Mouse (Mus musculus): Measurements from ENCODE around the gene Zfp629. TPM values are rescaled to one million over a fixed set of nuclear protein-coding genes. Genes with fewer than 3 reads are reported as not detected.
A peak's percentile ranks its signal among the peaks of the same experiment; 100 is the strongest.
"Not testable (repeated sequence)": the region's sequence is repeated elsewhere in the genome, so short reads cannot be mapped to it uniquely, and the experiment has no call there.

Zfp629 gene
- polyA plus RNA-seq, 1 experiment = 6.0 TPM

DNA sequence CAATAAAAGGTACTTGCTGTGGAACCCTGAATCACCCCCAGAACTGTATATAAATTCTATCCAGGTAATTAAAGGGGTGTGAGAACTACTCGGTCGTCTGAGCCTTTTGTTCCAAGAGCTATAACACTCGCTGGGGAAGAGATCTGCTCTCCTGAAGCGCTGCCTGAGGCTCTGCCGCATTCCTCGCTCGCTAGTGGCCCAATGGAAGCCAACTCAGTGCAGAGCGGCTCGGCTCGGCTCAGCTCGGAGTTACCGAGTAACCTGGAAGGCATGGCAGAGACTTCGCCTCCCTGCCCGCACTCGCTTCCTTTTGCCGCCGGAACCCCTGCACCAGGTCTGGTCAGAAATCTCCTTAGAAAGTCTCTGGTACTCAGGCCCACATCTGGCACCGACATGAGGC lies 36.5 kb upstream of the Zfp629 start:
- no peaks in the 10 kb centered on the region for H3K36me3 ChIP-seq (ENCODE audit: control insufficient read depth, insufficient read depth, low read length, poor library complexity, severe bottlenecking)
- TF ChIP-seq CTCF (IDR thresholded peaks at IDR 0.05; ENCODE audit: low read depth, low read length) = no peak
- TF ChIP-seq EP300 (IDR thresholded peaks at IDR 0.05; ENCODE audit: insufficient read depth, low read depth, low read length) = no peak
- no peak for TF ChIP-seq POLR2A (IDR thresholded peaks at IDR 0.05; ENCODE audit: insufficient read depth, low read length)
- no peaks in the 10 kb centered on the region for H3K9me3 ChIP-seq (replicated peaks; ENCODE audit: control insufficient read depth, insufficient read depth, low read length, poor library complexity, severe bottlenecking)
- no peaks in the 10 kb centered on the region for H3K27me3 ChIP-seq (ENCODE audit: control insufficient read depth, insufficient read depth, low read length, poor library complexity, severe bottlenecking)
- no peak overlapping the region for H3K27ac ChIP-seq (ENCODE audit: insufficient read depth, low read length)
- H3K9ac ChIP-seq (ENCODE audit: low read depth, poor library complexity, severe bottlenecking) = peak overlapping the region; percentile 56
- H3K4me1 ChIP-seq (ENCODE audit: control insufficient read depth, insufficient read depth, low read length) = peaks cover 2% of the 10 kb centered on the region
- peak overlapping the region; percentile 44 for H3K4me3 ChIP-seq (ENCODE audit: low read depth, low read length)

- H3K9me3 ChIP-seq (replicated peaks; ENCODE audit: control insufficient read depth, insufficient read depth, low read length, poor library complexity, severe bottlenecking) = no peaks in the 10 kb centered on the region
- no peak overlapping the region for H3K27ac ChIP-seq (ENCODE audit: insufficient read depth, low read length)
- no peaks in the 10 kb centered on the region for H3K27me3 ChIP-seq (ENCODE audit: control insufficient read depth, insufficient read depth, low read length, poor library complexity, severe bottlenecking)
- no peaks in the 10 kb centered on the region for H3K36me3 ChIP-seq (ENCODE audit: control insufficient read depth, insufficient read depth, low read length, poor library complexity, severe bottlenecking)
- TF ChIP-seq EP300 (IDR thresholded peaks at IDR 0.05; ENCODE audit: insufficient read depth, low read depth, low read length) (no peak), POLR2A (IDR thresholded peaks at IDR 0.05; ENCODE audit: insufficient read depth, low read length) (no peak), CTCF (IDR thresholded peaks at IDR 0.05; ENCODE audit: low read depth, low read length) (no peak)
- peaks cover 2% of the 10 kb centered on the region for H3K4me1 ChIP-seq (ENCODE audit: control insufficient read depth, insufficient read depth, low read length)
- H3K9ac ChIP-seq (ENCODE audit: low read depth, poor library complexity, severe bottlenecking) = peak overlapping the region; percentile 56
- no peak overlapping the region for H3K4me3 ChIP-seq (ENCODE audit: low read depth, low read length)
Measured at GRCm38 (mm10) chr7:127651624-127652023, 36.0 kb upstream of the Zfp629 start.

DNA sequence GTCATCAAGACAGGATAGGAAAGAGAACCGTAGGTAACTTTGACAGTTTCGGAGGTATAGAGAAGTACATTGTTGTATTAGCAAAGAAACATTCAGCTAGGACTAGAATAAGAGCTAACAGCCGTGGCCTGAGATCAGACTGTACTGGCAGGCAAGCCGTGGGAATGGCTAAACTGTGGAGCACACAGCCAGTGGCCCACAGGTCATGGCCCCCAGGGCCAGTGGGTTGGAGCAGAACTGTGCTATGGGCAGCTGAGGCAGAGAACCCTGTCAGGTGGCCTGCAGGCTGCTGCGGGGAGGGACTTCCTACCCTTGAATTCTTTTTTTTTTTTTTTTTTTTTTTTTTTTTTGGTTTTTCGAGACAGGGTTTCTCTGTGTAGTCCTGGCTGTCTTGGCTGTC lies 33.6 kb upstream of the Zfp629 start:
- no peak for TF ChIP-seq POLR2A (IDR thresholded peaks at IDR 0.05; ENCODE audit: insufficient read depth, low read length)
- Histone ChIP-seq H3K9me3 (replicated peaks; ENCODE audit: control insufficient read depth, insufficient read depth, low read length, poor library complexity, severe bottlenecking) (no peaks in the 10 kb centered on the region), H3K4me1 (ENCODE audit: control insufficient read depth, insufficient read depth, low read length) (peaks cover 4% of the 10 kb centered on the region), H3K27me3 (ENCODE audit: control insufficient read depth, insufficient read depth, low read length, poor library complexity, severe bottlenecking) (no peaks in the 10 kb centered on the region), H3K9ac (ENCODE audit: low read depth, poor library complexity, severe bottlenecking) (no peak overlapping the region), H3K27ac (ENCODE audit: insufficient read depth, low read length) (no peak overlapping the region), H3K4me3 (ENCODE audit: low read depth, low read length) (no peak overlapping the region), H3K36me3 (ENCODE audit: control insufficient read depth, insufficient read depth, low read length, poor library complexity, severe bottlenecking) (no peaks in the 10 kb centered on the region)

GRCm38 (mm10) chr7:127648516-127649201 lies 33.1 kb upstream of the Zfp629 start:
- Histone ChIP-seq H3K27ac (ENCODE audit: insufficient read depth, low read length) (no peak overlapping the region), H3K27me3 (ENCODE audit: control insufficient read depth, insufficient read depth, low read length, poor library complexity, severe bottlenecking) (no peaks in the 10 kb centered on the region), H3K4me3 (ENCODE audit: low read depth, low read length) (no peak overlapping the region), H3K9ac (ENCODE audit: low read depth, poor library complexity, severe bottlenecking) (no peak overlapping the region), H3K9me3 (replicated peaks; ENCODE audit: control insufficient read depth, insufficient read depth, low read length, poor library complexity, severe bottlenecking) (no peaks in the 10 kb centered on the region), H3K4me1 (ENCODE audit: control insufficient read depth, insufficient read depth, low read length) (peaks cover 4% of the 10 kb centered on the region), H3K36me3 (ENCODE audit: control insufficient read depth, insufficient read depth, low read length, poor library complexity, severe bottlenecking) (no peaks in the 10 kb centered on the region)
- TF ChIP-seq POLR2A (IDR thresholded peaks at IDR 0.05; ENCODE audit: insufficient read depth, low read length) = no peak
- TF ChIP-seq EP300 (IDR thresholded peaks at IDR 0.05; ENCODE audit: insufficient read depth, low read depth, low read length) = no peak
- TF ChIP-seq CTCF (IDR thresholded peaks at IDR 0.05; ENCODE audit: low read depth, low read length) = no peak

GRCm38 (mm10) chr7:127647576-127647975 lies 32.0 kb upstream of the Zfp629 start:
- not testable (repeated sequence) for H3K4me3 ChIP-seq (ENCODE audit: low read depth, low read length); H3K27me3 ChIP-seq (ENCODE audit: control insufficient read depth, insufficient read depth, low read length, poor library complexity, severe bottlenecking); H3K9me3 ChIP-seq (replicated peaks; ENCODE audit: control insufficient read depth, insufficient read depth, low read length, poor library complexity, severe bottlenecking); H3K4me1 ChIP-seq (ENCODE audit: control insufficient read depth, insufficient read depth, low read length); H3K27ac ChIP-seq (ENCODE audit: insufficient read depth, low read length); H3K36me3 ChIP-seq (ENCODE audit: control insufficient read depth, insufficient read depth, low read length, poor library complexity, severe bottlenecking); H3K9ac ChIP-seq (ENCODE audit: low read depth, poor library complexity, severe bottlenecking)

- Histone ChIP-seq H3K4me3 (ENCODE audit: low read depth, low read length) (no peak overlapping the region), H3K36me3 (ENCODE audit: control insufficient read depth, insufficient read depth, low read length, poor library complexity, severe bottlenecking) (no peaks in the 10 kb centered on the region), H3K27ac (ENCODE audit: insufficient read depth, low read length) (no peak overlapping the region), H3K4me1 (ENCODE audit: control insufficient read depth, insufficient read depth, low read length) (peaks cover 1% of the 10 kb centered on the region), H3K9ac (ENCODE audit: low read depth, poor library complexity, severe bottlenecking) (no peak overlapping the region), H3K27me3 (ENCODE audit: control insufficient read depth, insufficient read depth, low read length, poor library complexity, severe bottlenecking) (no peaks in the 10 kb centered on the region), H3K9me3 (replicated peaks; ENCODE audit: control insufficient read depth, insufficient read depth, low read length, poor library complexity, severe bottlenecking) (no peaks in the 10 kb centered on the region)
- no peak for TF ChIP-seq CTCF (IDR thresholded peaks at IDR 0.05; ENCODE audit: low read depth, low read length)
- TF ChIP-seq POLR2A (IDR thresholded peaks at IDR 0.05; ENCODE audit: insufficient read depth, low read length) = no peak
- TF ChIP-seq EP300 (IDR thresholded peaks at IDR 0.05; ENCODE audit: insufficient read depth, low read depth, low read length) = no peak
Measured at GRCm38 (mm10) chr7:127646363-127646762, 30.8 kb upstream of the Zfp629 start.
